Mouse (Mus musculus): ENCODE results near the gene Slc30a5.
"Not testable (repeated sequence)": the region's sequence is repeated elsewhere in the genome, so short reads cannot be mapped to it uniquely, and the experiment has no call there.

Gene Slc30a5

GRCm38 (mm10) chr13:100843016-100843725 lies 9.9 kb upstream of the Slc30a5 start:
- DNase-seq (ENCODE audit: low spot score in 2 of 2) = no peak

DNA sequence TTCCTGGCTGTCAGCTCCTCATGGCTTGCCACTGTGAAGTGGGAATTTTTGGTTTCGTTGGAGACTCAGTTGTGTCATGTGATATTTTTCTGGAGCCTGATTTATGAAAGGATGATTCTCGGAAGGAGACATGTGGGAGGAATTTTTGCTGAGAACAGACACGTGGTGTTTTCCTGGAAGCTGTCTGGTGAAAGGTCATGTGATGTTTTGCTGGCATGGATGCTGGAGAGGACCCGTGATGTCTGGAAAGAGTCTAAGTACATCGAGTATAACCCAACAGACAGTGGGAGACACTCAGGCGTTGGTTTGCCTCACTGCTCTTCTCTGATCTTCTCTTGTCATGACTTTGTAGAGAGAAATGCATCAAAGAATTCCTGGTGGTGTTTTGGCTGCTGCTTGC lies 8.5 kb upstream of the Slc30a5 start:
- no peak for DNase-seq (ENCODE audit: low spot score in 2 of 2)

- no peak for DNase-seq (ENCODE audit: low spot score in 2 of 2)
These were observed 1.6 kb upstream of the Slc30a5 start for GRCm38 (mm10) chr13:100834777-100835176.

DNA sequence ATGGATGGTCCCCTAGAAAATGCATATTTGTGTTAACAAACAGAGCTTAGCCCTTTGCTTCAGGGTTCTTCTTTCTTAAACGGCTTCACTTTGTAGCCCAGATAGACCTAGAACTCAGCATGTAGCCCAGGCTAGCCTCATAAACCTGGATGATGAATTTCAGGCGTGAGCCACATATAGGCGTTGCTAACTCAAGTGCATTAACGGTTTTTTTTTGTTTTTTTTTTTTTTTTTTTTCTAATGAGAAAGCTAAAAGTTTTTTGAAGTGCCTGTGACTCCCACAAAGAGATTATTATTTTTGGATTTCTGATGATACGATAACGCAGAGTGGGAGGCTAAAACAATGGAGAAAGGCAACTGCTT lies 394 bp upstream of the Slc30a5 start:
- no peak for DNase-seq (ENCODE audit: low spot score in 2 of 2)

- no peak for DNase-seq (ENCODE audit: low spot score in 2 of 2)
These were observed 1.0 kb downstream of the Slc30a5 start for GRCm38 (mm10) chr13:100832188-100832587.

DNA sequence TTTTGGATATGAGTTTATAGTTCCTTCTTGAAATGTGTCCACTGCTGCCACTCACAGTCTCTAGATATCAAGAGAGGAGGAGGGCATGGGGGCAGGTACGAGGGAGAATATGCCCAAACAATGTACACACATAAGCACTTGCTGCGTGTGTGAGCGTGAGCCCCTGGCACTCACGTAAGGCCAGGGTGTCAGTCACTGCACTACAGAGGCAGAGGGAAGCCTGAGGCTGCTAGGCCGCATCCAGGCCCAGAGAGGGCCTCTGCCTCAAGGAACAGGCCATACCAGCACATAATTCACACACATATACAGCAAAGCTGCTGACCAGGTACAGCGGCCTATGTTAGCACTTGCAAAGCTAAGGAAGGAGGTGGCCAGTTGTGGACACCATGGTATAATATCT lies 2.1 kb downstream of the Slc30a5 start:
- DNase-seq (ENCODE audit: low spot score in 2 of 2) = no peak

DNA sequence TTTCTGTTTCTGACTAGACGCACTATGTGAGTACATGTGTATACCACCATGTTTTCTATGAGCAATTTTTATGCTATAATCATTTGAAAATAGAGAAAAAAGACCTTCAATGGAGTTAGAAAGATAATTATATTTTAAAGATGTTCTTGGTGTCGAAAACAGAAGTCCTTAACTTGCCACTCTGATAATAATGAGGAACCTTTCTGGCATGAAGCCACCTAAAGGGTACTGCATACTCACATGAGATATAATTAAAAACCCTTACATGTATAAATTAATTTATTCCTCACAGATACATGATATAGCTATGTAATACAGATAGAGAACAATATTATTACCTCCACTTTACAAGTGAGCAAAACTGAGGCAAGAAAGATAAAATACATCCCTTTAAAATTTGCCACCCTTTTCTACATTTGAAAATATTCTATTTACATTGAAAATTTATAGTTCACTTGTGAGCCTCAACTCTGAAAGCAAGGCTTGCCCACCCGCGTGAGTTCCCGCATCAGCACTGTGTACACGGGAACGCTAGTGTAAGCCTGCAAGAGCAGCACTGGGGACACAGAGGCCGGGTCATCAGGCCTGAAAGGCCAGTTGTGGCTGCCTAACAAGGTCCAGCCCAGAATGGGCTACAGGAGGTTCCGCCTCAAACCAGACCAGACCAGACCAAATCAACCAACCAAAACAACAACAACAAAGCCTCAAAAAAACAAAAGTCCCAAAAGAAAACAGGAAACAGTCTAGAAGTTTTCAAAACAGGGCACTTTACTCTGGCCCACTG lies 7.4 kb downstream of the Slc30a5 start:
- no peak for DNase-seq (ENCODE audit: low spot score in 2 of 2)

DNA sequence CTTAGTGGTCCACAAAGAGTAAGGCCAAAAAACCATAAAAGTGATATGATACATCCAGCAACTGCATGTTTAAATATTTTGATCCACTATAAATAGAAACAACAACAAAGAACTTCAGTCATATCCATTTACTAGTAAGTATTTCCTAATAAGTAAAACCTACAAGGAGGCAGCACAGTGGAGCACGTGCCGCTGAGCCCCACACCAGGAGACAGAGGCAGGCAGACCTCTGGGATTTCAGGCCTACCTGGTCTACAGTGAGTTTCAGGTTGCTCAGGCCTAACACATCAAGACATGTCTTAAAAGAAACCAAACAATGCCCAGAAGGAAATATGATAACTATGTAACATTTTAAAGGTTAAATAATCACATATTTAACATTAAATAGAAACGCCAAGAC lies 8.3 kb downstream of the Slc30a5 start:
- DNase-seq (ENCODE audit: low spot score in 2 of 2) = no peak

GRCm38 (mm10) chr13:100824306-100824705 lies 8.9 kb downstream of the Slc30a5 start:
- no peak for DNase-seq (ENCODE audit: low spot score in 2 of 2)

- DNase-seq (ENCODE audit: low spot score in 2 of 2) = no peak
These were observed 9.4 kb downstream of the Slc30a5 start for GRCm38 (mm10) chr13:100823863-100824262.

DNA sequence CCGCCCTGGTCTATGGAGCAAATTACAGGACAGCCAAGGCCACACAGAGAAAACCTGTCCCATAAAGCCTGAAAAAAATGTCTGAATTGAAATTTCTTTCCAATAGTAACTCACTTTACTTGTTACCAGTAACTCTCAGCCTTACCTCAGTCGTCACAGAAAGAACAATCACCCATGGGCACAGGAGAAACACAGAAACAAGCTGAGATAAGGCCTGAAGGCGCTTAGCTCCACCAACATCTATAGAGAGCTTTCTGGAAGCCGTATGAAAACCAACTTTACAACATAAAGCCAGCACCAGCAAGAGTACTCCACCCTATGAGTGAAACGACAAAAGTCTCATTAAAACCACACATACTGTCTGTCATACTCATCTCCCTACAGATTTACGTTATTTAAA lies 18.8 kb downstream of the Slc30a5 start:
- no peak for DNase-seq (ENCODE audit: low spot score in 2 of 2)

DNA sequence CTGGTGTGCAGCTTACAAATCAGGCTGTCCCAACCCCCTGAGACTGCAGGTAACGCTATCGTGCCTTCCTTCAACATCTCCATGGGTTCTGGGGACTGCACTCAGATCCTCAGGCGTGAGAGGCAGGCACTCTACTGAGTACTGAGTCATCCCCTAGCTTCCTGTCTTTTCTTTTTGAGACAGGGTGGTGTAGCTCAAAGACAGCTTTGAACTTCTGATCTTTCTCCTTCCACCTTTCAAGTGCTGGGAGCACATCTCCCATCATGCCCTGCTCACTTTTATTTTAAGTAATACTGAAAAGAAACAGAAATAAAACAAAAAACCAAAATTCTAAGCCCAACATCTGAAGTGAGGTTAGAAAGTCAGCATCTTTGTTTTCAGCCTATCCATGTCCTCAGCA lies 27.5 kb downstream of the Slc30a5 start:
- DNase-seq (ENCODE audit: low spot score in 2 of 2) = no peak

GRCm38 (mm10) chr13:100797171-100797570 lies 36.1 kb downstream of the Slc30a5 start:
- no peak for DNase-seq (ENCODE audit: low spot score in 2 of 2)

DNA sequence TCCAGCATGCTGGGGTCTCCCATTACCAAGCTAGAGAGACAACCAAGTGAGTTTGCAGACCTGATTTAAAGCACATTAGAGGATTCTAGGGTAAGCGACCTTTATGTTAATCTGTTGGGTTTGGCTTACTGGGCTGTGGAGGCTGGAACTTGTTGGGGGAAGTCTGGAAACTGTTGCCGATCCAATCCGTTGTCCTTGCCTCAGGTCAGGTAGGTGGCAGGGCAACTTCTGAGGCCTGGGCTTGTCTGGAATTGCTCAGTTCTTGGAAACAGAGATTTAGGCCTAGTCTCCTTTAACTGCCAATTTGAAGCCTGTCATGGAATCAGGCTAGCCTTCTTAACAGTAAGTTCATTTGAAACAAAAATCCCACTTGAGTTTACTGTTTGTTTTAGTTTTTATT lies 44.1 kb downstream of the Slc30a5 start:
- DNase-seq (ENCODE audit: low spot score in 2 of 2) = no peak

GRCm38 (mm10) chr13:100788057-100788456 lies 45.2 kb downstream of the Slc30a5 start:
- not testable (repeated sequence) for DNase-seq (ENCODE audit: low spot score in 2 of 2)

- DNase-seq (ENCODE audit: low spot score in 2 of 2) = no peak
These were observed 45.8 kb downstream of the Slc30a5 start for GRCm38 (mm10) chr13:100787316-100788010.

DNA sequence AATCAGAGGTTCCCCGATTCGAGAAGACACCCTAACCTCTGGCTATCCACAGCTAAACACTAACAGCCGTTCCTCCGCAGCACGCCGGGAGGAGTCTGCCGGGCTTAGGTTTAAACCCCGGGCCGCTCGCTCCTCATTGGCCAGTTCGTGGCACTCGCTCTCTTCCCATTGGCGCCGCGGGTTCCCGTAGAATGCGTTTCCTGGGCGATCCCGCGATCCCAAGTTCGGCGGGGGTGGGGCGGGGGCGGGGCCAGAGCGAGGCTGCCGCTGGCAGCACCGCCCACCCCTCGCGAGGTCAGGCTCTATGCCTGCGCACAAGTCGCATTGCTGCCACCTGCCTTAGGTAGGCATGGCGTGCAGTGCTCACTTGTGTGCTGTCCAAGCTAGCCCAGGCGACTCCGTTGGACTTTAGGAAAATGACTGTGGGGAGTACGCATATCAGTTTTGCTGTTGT lies 46.8 kb downstream of the Slc30a5 start, which contains the start of gene Ccnb1:
Gene Ccnb1 (minus strand): TSS at position 157 of the 454 bp plus-strand sequence.
- peak; percentile 88 to 93 for DNase-seq (ENCODE audit: low spot score in 2 of 2)

- DNase-seq (ENCODE audit: low spot score in 2 of 2) = no peak
These were observed 47.3 kb downstream of the Slc30a5 start for GRCm38 (mm10) chr13:100785806-100786413.

DNA sequence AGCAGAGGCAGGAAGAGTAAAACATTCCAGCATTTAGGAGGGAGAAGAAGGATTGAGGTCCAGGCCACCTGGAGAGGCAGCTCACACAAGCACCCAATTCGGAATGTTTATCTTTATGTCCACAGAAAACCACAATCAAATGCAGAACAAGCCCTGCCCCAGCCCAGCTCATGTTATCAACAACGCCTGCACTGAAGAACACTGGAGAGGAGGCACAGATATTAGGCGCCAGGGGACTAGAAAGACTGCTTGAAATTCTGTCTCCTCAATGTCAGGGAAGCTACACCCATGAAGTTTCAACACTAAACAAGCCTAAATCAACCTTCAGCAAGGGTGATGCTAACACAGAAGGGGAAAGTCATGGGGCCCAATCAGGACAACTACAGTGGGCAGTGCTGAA lies 55.7 kb downstream of the Slc30a5 start:
- DNase-seq (ENCODE audit: low spot score in 2 of 2) = no peak

DNA sequence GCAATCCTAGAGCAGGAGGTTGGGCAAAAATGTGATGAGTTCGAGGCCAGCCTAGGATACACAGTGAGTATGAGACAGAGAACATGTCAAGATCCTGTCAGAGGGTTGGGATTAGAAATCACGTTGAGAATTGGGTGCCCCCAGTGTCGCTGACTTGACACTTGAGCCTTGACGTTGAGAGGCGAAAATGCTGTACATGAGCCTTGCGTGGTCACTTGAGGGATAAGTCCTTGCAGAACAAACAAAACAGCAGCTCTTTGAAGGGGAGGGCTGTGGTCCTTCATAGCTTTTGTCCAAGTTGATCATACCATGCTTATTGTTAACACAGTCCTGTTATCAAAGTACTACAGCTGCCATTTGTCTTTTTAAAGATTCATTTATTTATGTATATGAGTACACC lies 56.5 kb downstream of the Slc30a5 start:
- DNase-seq (ENCODE audit: low spot score in 2 of 2) = no peak

DNA sequence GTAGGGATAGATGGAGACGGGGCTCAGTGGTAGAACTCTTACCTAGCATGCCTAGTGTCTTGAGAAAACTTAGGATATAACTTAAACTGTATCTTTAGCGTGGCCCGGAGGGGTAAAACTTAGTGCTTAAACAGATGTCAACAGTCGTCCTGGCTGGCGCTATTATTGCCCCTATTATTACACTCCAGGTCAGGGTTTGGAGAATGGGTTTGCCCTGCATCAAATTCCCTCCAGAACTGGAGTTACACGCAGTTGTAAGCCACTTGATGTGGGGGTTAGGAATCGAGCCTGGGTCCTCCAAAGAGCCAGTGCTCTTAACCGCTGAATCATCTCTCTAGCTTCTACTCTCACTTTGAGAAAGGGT lies 57.2 kb downstream of the Slc30a5 start:
- no peak for DNase-seq (ENCODE audit: low spot score in 2 of 2)

All from cerebellum, postnatal 4 days (tissue).